Mouse (Mus musculus) ES-CJ7 (cell line): Measurements from ENCODE around the gene Tmem183a.

ENCODE experiments used
- DNase-seq: peaks from one replicate; pipeline ENCODE4 v3.0.0; 2011; ENCODE audit warnings: low read depth, low spot score

Tmem183a gene

GRCm38 (mm10) chr1:134345075-134345474, 16.7 kb downstream of the Tmem183a start:
- DNase-seq, result no peak

- peak; percentile 97 for DNase-seq
These were observed 17.5 kb downstream of the Tmem183a start for GRCm38 (mm10) chr1:134344005-134344950.

- DNase-seq, result peak; percentile 56
These were observed 18.2 kb downstream of the Tmem183a start for GRCm38 (mm10) chr1:134343567-134343966.

GRCm38 (mm10) chr1:134342781-134343310, 18.9 kb downstream of the Tmem183a start:
- no peak for DNase-seq

- DNase-seq, result no peak
These were observed 19.5 kb downstream of the Tmem183a start for GRCm38 (mm10) chr1:134342278-134342664.

GRCm38 (mm10) chr1:134341641-134342277, 20.0 kb downstream of the Tmem183a start:
- no peak for DNase-seq

- DNase-seq, result peak; percentile 89
These were observed 21.8 kb downstream of the Tmem183a start for GRCm38 (mm10) chr1:134339757-134340619.

GRCm38 (mm10) chr1:134339162-134339561, 22.6 kb downstream of the Tmem183a start:
- no peak for DNase-seq

- DNase-seq, result no peak
These were observed 24.6 kb downstream of the Tmem183a start for GRCm38 (mm10) chr1:134336958-134337710.

GRCm38 (mm10) chr1:134335924-134336810, 25.6 kb downstream of the Tmem183a start:
- peak; percentile 56 for DNase-seq

GRCm38 (mm10) chr1:134335211-134335923, 26.4 kb downstream of the Tmem183a start:
- no peak for DNase-seq

GRCm38 (mm10) chr1:134334111-134334827, 27.5 kb downstream of the Tmem183a start:
- DNase-seq, result no peak

GRCm38 (mm10) chr1:134333371-134334110, 28.2 kb downstream of the Tmem183a start:
- DNase-seq, result no peak

GRCm38 (mm10) chr1:134332770-134333271, 29.0 kb downstream of the Tmem183a start, which contains the start of gene Ppfia4:
Gene Ppfia4, minus strand, starts transcription at chr1:134332928.
- no peak for DNase-seq

- peak; percentile 77 for DNase-seq
These were observed 29.7 kb downstream of the Tmem183a start for GRCm38 (mm10) chr1:134331879-134332635.

GRCm38 (mm10) chr1:134326841-134327346, 34.9 kb downstream of the Tmem183a start:
- peak; percentile 61 for DNase-seq
